Mouse (Mus musculus): Measurements from ENCODE around the gene Akap13.

Akap13 gene

GRCm38 (mm10) chr7:75667531-75667930, 212.2 kb downstream of the Akap13 start:
- no peak for DNase-seq (ENCODE audit: low spot score in 2 of 2)

GRCm38 (mm10) chr7:75668396-75668795, 213.1 kb downstream of the Akap13 start:
- no peak for DNase-seq (ENCODE audit: low spot score in 2 of 2)

GRCm38 (mm10) chr7:75669416-75669815, 214.1 kb downstream of the Akap13 start:
- no peak for DNase-seq (ENCODE audit: low spot score in 2 of 2)

GRCm38 (mm10) chr7:75679631-75680030, 224.3 kb downstream of the Akap13 start:
- DNase-seq (ENCODE audit: low spot score in 2 of 2), result no peak

- no peak for DNase-seq (ENCODE audit: low spot score in 2 of 2)
Observed at GRCm38 (mm10) chr7:75682901-75683300, 227.6 kb downstream of the Akap13 start.

- DNase-seq (ENCODE audit: low spot score in 2 of 2), result no peak
Observed at GRCm38 (mm10) chr7:75683410-75683809, 228.1 kb downstream of the Akap13 start.

GRCm38 (mm10) chr7:75684976-75685375, 229.6 kb downstream of the Akap13 start:
- no peak for DNase-seq (ENCODE audit: low spot score in 2 of 2)

GRCm38 (mm10) chr7:75686046-75686826, 230.9 kb downstream of the Akap13 start:
- DNase-seq (ENCODE audit: low spot score in 2 of 2), result no peak

GRCm38 (mm10) chr7:75686827-75687164, 231.5 kb downstream of the Akap13 start:
- DNase-seq (ENCODE audit: low spot score in 2 of 2), result no peak

- no peak for DNase-seq (ENCODE audit: low spot score in 2 of 2)
Observed at GRCm38 (mm10) chr7:75688144-75688543, 232.8 kb downstream of the Akap13 start.

- DNase-seq (ENCODE audit: low spot score in 2 of 2), result no peak
Observed at GRCm38 (mm10) chr7:75694777-75695176, 239.4 kb downstream of the Akap13 start.

- no peak for DNase-seq (ENCODE audit: low spot score in 2 of 2)
Observed at GRCm38 (mm10) chr7:75699836-75700235, 244.5 kb downstream of the Akap13 start.

GRCm38 (mm10) chr7:75700771-75701345, 245.5 kb downstream of the Akap13 start:
- DNase-seq (ENCODE audit: low spot score in 2 of 2), result no peak

- no peak for DNase-seq (ENCODE audit: low spot score in 2 of 2)
Observed at GRCm38 (mm10) chr7:75701761-75702160, 246.4 kb downstream of the Akap13 start.

- DNase-seq (ENCODE audit: low spot score in 2 of 2), result no peak
Observed at GRCm38 (mm10) chr7:75702368-75702767, 247.0 kb downstream of the Akap13 start.

GRCm38 (mm10) chr7:75702966-75703645, 247.8 kb downstream of the Akap13 start:
- DNase-seq (ENCODE audit: low spot score in 2 of 2), result no peak

GRCm38 (mm10) chr7:75704862-75705261, 249.5 kb downstream of the Akap13 start:
- no peak for DNase-seq (ENCODE audit: low spot score in 2 of 2)

GRCm38 (mm10) chr7:75709936-75710335, 254.6 kb downstream of the Akap13 start:
- no peak for DNase-seq (ENCODE audit: low spot score in 2 of 2)

- no peak for DNase-seq (ENCODE audit: low spot score in 2 of 2)
Observed at GRCm38 (mm10) chr7:75710920-75711319, 255.6 kb downstream of the Akap13 start.

GRCm38 (mm10) chr7:75711436-75711835, 256.1 kb downstream of the Akap13 start:
- no peak for DNase-seq (ENCODE audit: low spot score in 2 of 2)

- DNase-seq (ENCODE audit: low spot score in 2 of 2), result no peak
Observed at GRCm38 (mm10) chr7:75712808-75713207, 257.5 kb downstream of the Akap13 start.

- no peak for DNase-seq (ENCODE audit: low spot score in 2 of 2)
Observed at GRCm38 (mm10) chr7:75713959-75714358, 258.6 kb downstream of the Akap13 start.

GRCm38 (mm10) chr7:75715026-75715425, 259.7 kb downstream of the Akap13 start:
- DNase-seq (ENCODE audit: low spot score in 2 of 2), result no peak
